Mouse (Mus musculus): Measurements from ENCODE around the gene Mdm2.

- TF ChIP-seq POLR2A (IDR thresholded peaks at IDR 0.05; ENCODE audit: control insufficient read depth, extremely low read depth, insufficient read depth, low read length, poor library complexity) = no peak
- TF ChIP-seq CTCF (IDR thresholded peaks at IDR 0.05; ENCODE audit: borderline replicate concordance, control insufficient read depth, extremely low read depth, insufficient read depth, low read length, poor library complexity) = no peak
Measured at GRCm38 (mm10) chr10:117664208-117664925, 46.2 kb downstream of the Mdm2 start.

Measured in thymus, adult 2 months (tissue).